Mouse (Mus musculus) mouse trophoblast stem cell (cell line): ENCODE results near the gene Ankrd9.

ENCODE experiments used
- in situ Hi-C, 2 experiments: fragments of 300-500 bp; cut with MseI, MboI; formaldehyde crosslinking; loops; 2 replicates in 1 of 2; 3 replicates in 1 of 2; pipeline ENCODE4 v1.15.1; 2025

Gene Ankrd9

GRCm38 (mm10) chr12:110961973-110962372 lies 16.9 kb downstream of the Ankrd9 start:
- in situ Hi-C loops = no loop called here

- in situ Hi-C loops = no loop called here
Measured at GRCm38 (mm10) chr12:110954351-110954991, 24.4 kb downstream of the Ankrd9 start.

DNA sequence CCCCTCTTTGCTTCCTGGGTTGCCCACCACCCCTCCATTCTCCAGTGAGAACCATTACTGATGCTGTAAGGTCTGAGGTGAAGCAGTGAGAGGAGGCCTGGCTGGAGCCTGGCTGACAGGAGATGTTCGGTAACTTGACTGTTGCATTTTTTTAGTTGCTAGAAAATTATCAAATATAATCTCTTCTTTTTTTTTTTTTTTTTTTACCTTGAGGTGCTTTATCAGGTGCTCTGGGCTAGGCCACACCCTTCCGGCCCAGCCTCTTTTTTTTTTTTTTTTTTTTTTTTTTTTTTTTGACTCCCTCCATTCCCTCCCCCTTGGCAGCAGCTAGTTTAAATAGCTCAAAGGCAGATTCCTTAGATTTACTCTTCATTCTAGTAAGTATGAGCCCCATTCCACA lies 24.9 kb downstream of the Ankrd9 start:
- in situ Hi-C loops = no loop called here

- in situ Hi-C loops = no loop called here
Measured at GRCm38 (mm10) chr12:110953443-110953842, 25.4 kb downstream of the Ankrd9 start.

DNA sequence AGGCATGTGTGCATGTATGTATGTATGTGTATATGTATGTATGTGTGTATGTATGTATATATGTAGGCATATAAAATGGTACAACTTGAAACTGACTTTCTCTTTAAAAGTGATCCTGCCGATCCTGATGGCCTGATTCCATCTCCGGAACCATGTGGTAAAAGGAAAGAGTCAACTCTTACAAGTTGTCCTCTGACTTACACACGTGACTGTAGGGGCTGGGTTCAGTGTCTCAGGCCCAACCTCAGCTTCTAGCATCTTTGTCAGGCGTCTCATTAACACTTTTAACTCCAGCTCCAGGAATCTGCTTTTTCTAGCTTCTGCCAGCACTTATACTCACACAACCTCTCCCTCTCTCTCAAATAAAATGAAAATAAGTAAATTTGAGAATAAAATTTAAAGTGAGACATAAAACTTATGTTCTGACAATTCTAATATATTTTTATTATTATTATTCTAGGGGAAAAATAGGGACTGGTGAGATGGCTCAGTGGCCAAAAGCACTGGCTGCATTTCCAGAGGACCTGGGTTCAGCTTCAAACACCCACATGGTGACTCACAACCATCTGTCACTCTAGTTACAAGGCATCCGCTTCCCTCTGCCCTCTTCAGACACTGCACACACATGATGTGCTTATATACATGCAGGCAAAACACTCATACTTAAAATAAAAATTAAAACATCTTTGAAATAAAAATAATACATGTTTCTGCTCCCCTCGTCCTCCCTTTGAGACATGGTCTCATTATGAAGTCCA lies 26.0 kb downstream of the Ankrd9 start:
- in situ Hi-C loops = no loop called here

DNA sequence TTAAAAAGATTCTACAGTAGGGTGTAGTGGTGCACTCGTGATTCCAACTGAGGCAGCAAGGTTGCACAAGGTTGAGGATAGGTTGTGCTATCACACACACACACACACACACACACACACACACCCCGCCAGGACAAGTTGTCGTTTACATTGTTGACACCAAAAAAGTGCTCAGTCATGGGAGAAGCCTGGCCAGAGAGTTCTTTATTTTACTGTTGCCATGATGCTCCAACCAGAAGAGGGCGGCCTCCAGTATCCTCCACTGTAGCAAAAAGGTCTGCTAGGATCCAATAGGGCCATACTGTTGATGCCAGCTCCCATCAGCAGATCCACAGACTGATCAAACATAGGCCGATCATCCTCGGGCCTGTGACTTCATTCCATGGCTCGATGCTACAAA lies 27.6 kb downstream of the Ankrd9 start:
- in situ Hi-C loops = no loop called here

GRCm38 (mm10) chr12:110950151-110950550 lies 28.7 kb downstream of the Ankrd9 start:
- in situ Hi-C loops = no loop called here

DNA sequence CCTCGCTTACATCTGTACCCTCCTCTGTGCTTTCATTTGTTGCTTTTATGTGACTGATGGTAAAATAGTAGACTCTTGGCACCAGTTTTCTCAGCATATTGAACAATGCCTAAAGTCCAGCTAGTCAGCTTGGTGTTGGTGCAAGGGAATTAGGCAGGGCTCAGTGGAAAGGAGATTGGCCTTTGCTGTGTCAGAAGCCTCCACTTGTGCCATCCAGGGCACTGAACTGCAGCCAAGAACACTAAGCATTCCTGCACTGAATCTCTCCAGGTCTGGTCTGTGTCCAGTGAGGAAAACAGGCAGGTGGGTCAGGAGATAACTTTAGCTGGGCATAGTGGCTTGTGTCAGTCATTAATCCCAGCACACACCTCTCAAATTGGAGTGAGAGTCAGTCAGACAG lies 29.4 kb downstream of the Ankrd9 start:
- in situ Hi-C loops = no loop called here

DNA sequence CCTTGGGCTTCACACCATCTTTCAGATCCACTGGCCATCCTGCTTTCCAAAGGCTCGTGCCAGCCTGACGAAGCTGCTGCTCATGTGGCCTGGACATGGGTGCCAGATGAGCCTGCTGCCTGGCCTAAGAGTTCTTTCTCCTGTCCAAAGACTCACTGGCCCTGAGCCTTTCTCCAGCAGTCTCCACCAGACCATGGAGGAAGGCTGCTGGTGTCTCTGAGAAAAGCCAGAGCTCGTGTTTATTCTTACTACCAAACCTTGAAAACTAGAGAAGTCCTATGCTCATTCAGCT lies 30.0 kb downstream of the Ankrd9 start:
- in situ Hi-C loops = no loop called here

DNA sequence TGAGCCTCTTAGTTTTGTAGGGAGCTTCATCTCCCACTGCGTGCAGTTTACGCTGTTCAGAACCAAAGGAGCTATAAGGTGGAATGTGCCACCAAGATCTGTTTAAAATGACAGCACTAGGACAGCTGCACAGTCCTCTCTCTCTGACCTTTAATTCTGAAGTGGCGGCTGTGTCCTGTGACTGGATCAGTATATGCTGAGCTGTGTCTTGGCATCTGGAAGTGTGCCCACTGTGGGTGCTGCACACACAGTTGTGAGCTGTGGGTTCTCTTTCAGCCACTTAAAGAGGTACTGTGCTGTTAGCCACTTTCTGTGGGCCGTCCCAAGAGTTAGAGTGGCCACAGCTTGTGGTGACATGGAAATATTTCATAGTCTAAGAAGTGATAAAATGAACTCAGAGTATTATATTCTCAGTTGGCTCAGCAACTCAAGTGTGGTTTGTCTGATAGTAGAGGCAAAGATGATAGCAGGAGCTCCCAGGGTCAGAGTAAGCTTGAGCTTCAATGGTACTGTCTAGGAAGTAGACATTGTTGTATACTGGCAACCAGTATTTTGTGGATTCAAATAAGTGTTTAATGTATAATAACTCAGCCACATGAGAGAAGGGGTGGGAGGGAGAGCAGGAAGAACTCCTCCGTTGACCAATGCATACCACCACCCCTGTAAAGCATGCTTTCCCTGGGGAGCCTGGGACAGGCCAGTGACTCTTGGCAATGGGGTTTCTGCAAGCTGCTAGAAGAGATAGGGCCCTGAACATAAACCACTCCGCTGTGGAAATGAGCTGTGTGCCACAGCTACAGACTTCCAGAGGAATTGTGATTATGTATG lies 30.5 kb downstream of the Ankrd9 start:
- in situ Hi-C loops = no loop called here

GRCm38 (mm10) chr12:110946216-110946615 lies 32.6 kb downstream of the Ankrd9 start:
- in situ Hi-C loops = no loop called here

DNA sequence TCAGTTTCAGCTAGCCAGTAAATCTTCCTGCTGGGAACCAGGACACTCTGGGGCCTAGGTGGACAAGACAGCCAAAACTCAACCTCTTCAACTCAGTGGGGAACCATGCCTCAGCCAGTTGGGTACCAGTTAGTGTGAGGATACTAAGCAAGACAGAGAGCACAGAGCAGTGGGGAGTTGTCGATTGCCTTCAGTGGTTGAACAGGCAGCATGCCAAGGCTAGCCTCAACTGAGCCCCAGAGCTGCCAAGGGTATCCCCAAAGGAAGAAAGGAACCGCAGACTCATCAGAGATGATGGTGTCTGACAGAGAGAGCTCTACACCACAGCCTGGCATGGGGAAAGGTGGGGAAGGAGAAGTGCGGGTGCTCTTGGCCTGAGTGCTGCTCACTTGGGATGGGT lies 38.0 kb downstream of the Ankrd9 start:
- in situ Hi-C loops = loop anchor here in 1 of 2 experiments (5.0 kb wide), 1 partner anchor 41 kb away; no protein-coding TSS in a partner anchor

DNA sequence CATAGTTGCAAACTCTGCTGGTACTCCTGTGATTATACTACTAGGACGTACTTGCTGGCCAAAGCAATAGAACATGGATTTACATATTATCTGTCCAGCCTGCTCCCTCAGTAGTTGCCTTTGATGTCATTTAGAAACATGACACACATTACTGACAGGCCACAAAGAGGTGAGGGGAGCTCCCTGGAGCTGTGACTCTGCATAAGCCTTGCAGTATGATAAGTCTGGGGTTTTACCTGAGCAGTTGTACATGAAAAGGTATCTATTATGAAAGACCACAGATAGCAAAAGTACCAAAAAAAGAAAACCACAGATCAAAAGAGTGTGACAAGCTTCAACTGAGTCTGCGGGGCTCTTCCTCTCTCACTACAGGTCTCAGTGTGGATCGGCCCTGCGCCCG lies 39.5 kb downstream of the Ankrd9 start:
- in situ Hi-C loops = no loop called here

DNA sequence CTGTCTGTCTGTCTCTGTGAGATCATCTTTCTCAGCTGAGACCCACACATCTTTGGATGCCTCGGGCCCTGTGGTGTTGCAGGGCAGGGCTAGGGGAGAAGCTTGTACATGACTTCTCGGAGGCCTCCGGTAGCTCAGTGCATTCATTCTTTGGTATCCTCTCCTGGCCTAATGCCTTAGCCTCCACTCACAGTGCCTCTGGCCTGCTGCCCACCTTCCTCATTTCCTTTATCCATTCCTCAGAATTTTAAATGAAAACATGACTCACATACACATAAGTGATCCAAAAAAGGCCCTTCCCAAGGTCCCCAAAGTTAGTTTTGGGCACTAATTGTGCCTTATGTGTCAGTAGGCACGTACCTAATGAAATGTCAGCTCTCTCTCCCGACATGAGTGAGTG lies 41.3 kb downstream of the Ankrd9 start:
- in situ Hi-C loops = no loop called here

DNA sequence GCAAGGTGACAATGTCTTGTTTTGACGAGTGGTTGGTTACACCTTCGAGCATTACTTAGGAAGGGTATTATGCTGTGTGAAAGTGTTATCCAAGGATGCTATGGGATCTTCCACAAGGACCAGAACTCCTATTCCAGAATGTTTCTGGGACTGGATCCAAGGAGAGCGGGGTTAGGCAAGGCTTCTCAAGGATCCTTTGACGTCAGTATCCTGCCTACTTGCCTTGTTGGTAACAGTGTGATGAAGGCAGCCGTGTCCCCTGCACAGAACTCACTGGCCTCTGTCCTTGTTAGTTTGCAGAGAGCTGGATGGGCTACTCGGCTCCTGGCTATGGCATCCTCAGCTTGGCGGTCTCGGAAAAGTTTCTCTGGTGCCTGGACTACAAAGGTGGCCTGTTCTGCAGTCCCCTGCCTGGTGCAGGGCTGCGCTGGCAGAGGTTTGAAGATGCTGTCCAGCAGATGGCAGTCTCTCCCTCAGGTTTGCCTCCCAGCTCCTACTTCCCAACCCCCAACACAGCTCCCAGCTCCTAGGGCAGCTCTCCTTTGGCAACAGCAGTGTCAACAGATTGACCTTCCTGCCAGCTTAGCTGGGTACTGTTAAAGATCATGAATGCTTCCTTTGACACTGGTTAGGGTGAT lies 42.7 kb downstream of the Ankrd9 start:
- in situ Hi-C loops = no loop called here

DNA sequence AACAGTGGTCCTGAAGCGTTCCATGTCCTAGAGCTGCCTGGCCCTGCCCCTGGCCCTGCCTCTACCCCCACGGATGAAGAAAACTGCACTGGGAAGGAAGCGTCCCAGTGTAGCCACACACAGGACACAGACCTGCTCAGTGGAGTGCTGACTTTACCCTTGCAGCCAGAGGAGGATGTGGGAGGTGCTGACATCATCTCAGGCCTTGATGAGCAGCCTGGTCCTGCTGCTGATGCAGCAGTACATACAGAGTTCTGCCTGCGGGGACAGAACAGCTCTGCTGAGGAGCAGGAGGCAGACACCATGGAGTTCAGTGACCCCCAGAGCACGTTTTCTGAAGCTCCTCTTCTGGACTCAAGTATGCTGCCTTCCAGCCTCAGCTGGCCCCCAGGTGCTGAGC lies 46.0 kb downstream of the Ankrd9 start:
- in situ Hi-C loops = no loop called here
